Mouse (Mus musculus): Measurements from ENCODE around the gene Zp1. TPM values are rescaled to one million over a fixed set of nuclear protein-coding genes. Genes with fewer than 3 reads are reported as not detected.

Gene Zp1
- polyA plus RNA-seq, 1 experiment from 2014 or later = 0.33 TPM

- ATAC-seq (replicated peaks) = peak; percentile 82
- H3K4me3 ChIP-seq = peak overlapping the region; percentile 42
- H3K36me3 ChIP-seq = peaks cover 35% of the 10 kb centered on the region
- H3K4me2 ChIP-seq (replicated peaks) = peak overlapping the region; percentile 69
- peak overlapping the region; percentile 53 for H3K9ac ChIP-seq (replicated peaks)
- peak overlapping the region; percentile 37 for H3K27ac ChIP-seq (replicated peaks)
- no peaks in the 10 kb centered on the region for H3K27me3 ChIP-seq
- H3K9me3 ChIP-seq = no peaks in the 10 kb centered on the region
- 1% methylated on average over 40 of the region's 40 CpGs for WGBS
- H3K4me1 ChIP-seq = peaks cover 19% of the 10 kb centered on the region
Observed at GRCm38 (mm10) chr19:10940801-10941457, 20.5 kb upstream of the Zp1 start.

- H3K4me2 ChIP-seq (replicated peaks) = peak overlapping the region; percentile 69
- ATAC-seq (replicated peaks) = peak; percentile 95
- H3K9ac ChIP-seq (replicated peaks) = peak overlapping the region; percentile 53
- 15% methylated on average over 37 of the region's 37 CpGs for WGBS
- H3K27ac ChIP-seq (replicated peaks) = peak overlapping the region; percentile 37
- peak overlapping the region; percentile 42 for H3K4me3 ChIP-seq
- H3K4me1 ChIP-seq = peaks cover 19% of the 10 kb centered on the region
- peaks cover 34% of the 10 kb centered on the region for H3K36me3 ChIP-seq
- no peaks in the 10 kb centered on the region for H3K27me3 ChIP-seq
- no peaks in the 10 kb centered on the region for H3K9me3 ChIP-seq
Observed at GRCm38 (mm10) chr19:10940097-10940800, 19.8 kb upstream of the Zp1 start.

- H3K9ac ChIP-seq (replicated peaks) = no peak overlapping the region
- no peak overlapping the region for H3K4me3 ChIP-seq
- no peak for ATAC-seq (replicated peaks)
- peaks cover 19% of the 10 kb centered on the region for H3K36me3 ChIP-seq
- no peak overlapping the region for H3K27ac ChIP-seq (replicated peaks)
- H3K4me1 ChIP-seq = peaks cover 19% of the 10 kb centered on the region
- WGBS = 81% methylated on average over 3 of the region's 3 CpGs
- no peaks in the 10 kb centered on the region for H3K9me3 ChIP-seq
- no peak overlapping the region for H3K4me2 ChIP-seq (replicated peaks)
- no peaks in the 10 kb centered on the region for H3K27me3 ChIP-seq
Observed at GRCm38 (mm10) chr19:10938771-10939170, 18.3 kb upstream of the Zp1 start.

GRCm38 (mm10) chr19:10937110-10937563 is 16.7 kb upstream of the Zp1 start, which contains the start of gene Ptgdr2:
Gene Ptgdr2 (plus strand): TSS chr19:10937160.
- Histone ChIP-seq H3K9me3 (no peaks in the 10 kb centered on the region), H3K9ac (replicated peaks) (no peak within 1 kb of the TSS), H3K27ac (replicated peaks) (no peak within 1 kb of the TSS), H3K4me1 (peaks cover 19% of the 10 kb centered on the region), H3K27me3 (no peaks in the 10 kb centered on the region), H3K4me3 (no peak within 1 kb of the TSS), H3K4me2 (replicated peaks) (no peak within 1 kb of the TSS), H3K36me3 (peaks cover 3% of the 10 kb centered on the region; the same call in 1 of the 2 replicates)
- WGBS = 73% methylated on average over 5 of the region's 5 CpGs
- ATAC-seq (replicated peaks) = no peak

- no peaks in the 10 kb centered on the region for H3K27me3 ChIP-seq
- WGBS = 94% methylated on average over 5 of the region's 5 CpGs
- ATAC-seq (replicated peaks) = no peak
- H3K36me3 ChIP-seq = no peaks in the 10 kb centered on the region
- H3K4me1 ChIP-seq = peaks cover 10% of the 10 kb centered on the region
- H3K9me3 ChIP-seq = no peaks in the 10 kb centered on the region
- H3K9ac ChIP-seq (replicated peaks) = no peak overlapping the region
- H3K4me3 ChIP-seq = no peak overlapping the region
- no peak overlapping the region for H3K27ac ChIP-seq (replicated peaks)
- no peak overlapping the region for H3K4me2 ChIP-seq (replicated peaks)
Observed at GRCm38 (mm10) chr19:10936077-10936476, 15.6 kb upstream of the Zp1 start.

GRCm38 (mm10) chr19:10935029-10935428 is 14.6 kb upstream of the Zp1 start:
- WGBS = 20% methylated on average over 5 of the region's 5 CpGs
- H3K36me3 ChIP-seq = no peaks in the 10 kb centered on the region
- no peak overlapping the region for H3K4me3 ChIP-seq
- no peaks in the 10 kb centered on the region for H3K27me3 ChIP-seq
- H3K4me1 ChIP-seq = 0 out of 2 replicates have a peak, but pooled peaks cover under 1% of the 10 kb centered on the region
- H3K9me3 ChIP-seq = no peaks in the 10 kb centered on the region
- no peak overlapping the region for H3K27ac ChIP-seq (replicated peaks)
- no peak overlapping the region for H3K4me2 ChIP-seq (replicated peaks)
- ATAC-seq (replicated peaks) = no peak
- no peak overlapping the region for H3K9ac ChIP-seq (replicated peaks)

GRCm38 (mm10) chr19:10930641-10931040 is 10.2 kb upstream of the Zp1 start:
- ATAC-seq (replicated peaks) = no peak
- no peak overlapping the region for H3K4me2 ChIP-seq (replicated peaks)
- H3K27ac ChIP-seq (replicated peaks) = no peak overlapping the region
- no peak overlapping the region for H3K9ac ChIP-seq (replicated peaks)
- no peaks in the 10 kb centered on the region for H3K36me3 ChIP-seq
- no peaks in the 10 kb centered on the region for H3K9me3 ChIP-seq
- no peaks in the 10 kb centered on the region for H3K27me3 ChIP-seq
- WGBS = 98% methylated on average over 2 of the region's 2 CpGs
- no peak overlapping the region for H3K4me3 ChIP-seq
- H3K4me1 ChIP-seq = no peaks in the 10 kb centered on the region

- H3K4me1 ChIP-seq = no peaks in the 10 kb centered on the region
- no peaks in the 10 kb centered on the region for H3K9me3 ChIP-seq
- H3K36me3 ChIP-seq = no peaks in the 10 kb centered on the region
- WGBS = 43% methylated on average over 4 of the region's 4 CpGs
- H3K4me3 ChIP-seq = no peak overlapping the region
- no peak overlapping the region for H3K4me2 ChIP-seq (replicated peaks)
- no peak overlapping the region for H3K27ac ChIP-seq (replicated peaks)
- H3K27me3 ChIP-seq = no peaks in the 10 kb centered on the region
- no peak for ATAC-seq (replicated peaks)
- no peak overlapping the region for H3K9ac ChIP-seq (replicated peaks)
Observed at GRCm38 (mm10) chr19:10926666-10927065, 6.2 kb upstream of the Zp1 start.

- H3K36me3 ChIP-seq = no peaks in the 10 kb centered on the region
- no peak for ATAC-seq (replicated peaks)
- H3K27ac ChIP-seq (replicated peaks) = no peak overlapping the region
- H3K4me2 ChIP-seq (replicated peaks) = no peak overlapping the region
- H3K4me1 ChIP-seq = no peaks in the 10 kb centered on the region
- no peak overlapping the region for H3K4me3 ChIP-seq
- H3K27me3 ChIP-seq = no peaks in the 10 kb centered on the region
- WGBS = 32% methylated on average over 6 of the region's 6 CpGs
- H3K9me3 ChIP-seq = no peaks in the 10 kb centered on the region
- H3K9ac ChIP-seq (replicated peaks) = no peak overlapping the region
Observed at GRCm38 (mm10) chr19:10926123-10926621, 5.7 kb upstream of the Zp1 start.

- H3K27me3 ChIP-seq = no peaks in the 10 kb centered on the region
- no peak overlapping the region for H3K27ac ChIP-seq (replicated peaks)
- 75% methylated on average over 4 of the region's 4 CpGs for WGBS
- H3K4me2 ChIP-seq (replicated peaks) = no peak overlapping the region
- no peak overlapping the region for H3K9ac ChIP-seq (replicated peaks)
- no peaks in the 10 kb centered on the region for H3K9me3 ChIP-seq
- H3K36me3 ChIP-seq = no peaks in the 10 kb centered on the region
- no peak overlapping the region for H3K4me3 ChIP-seq
- H3K4me1 ChIP-seq = no peaks in the 10 kb centered on the region
- ATAC-seq (replicated peaks) = no peak
Observed at GRCm38 (mm10) chr19:10924220-10924619, 3.8 kb upstream of the Zp1 start.

- Histone ChIP-seq H3K27me3 (no peaks in the 10 kb centered on the region), H3K36me3 (no peaks in the 10 kb centered on the region), H3K9me3 (no peaks in the 10 kb centered on the region), H3K27ac (replicated peaks) (no peak overlapping the region), H3K4me1 (no peaks in the 10 kb centered on the region), H3K9ac (replicated peaks) (no peak overlapping the region), H3K4me3 (no peak overlapping the region), H3K4me2 (replicated peaks) (no peak overlapping the region)
- ATAC-seq (replicated peaks) = no peak
- WGBS = 79% methylated on average over 3 of the region's 3 CpGs
Observed at GRCm38 (mm10) chr19:10921058-10921457, 626 bp upstream of the Zp1 start.

GRCm38 (mm10) chr19:10918321-10918991 is 2.0 kb downstream of the Zp1 start:
- peak; percentile 35; the same call in 1 of the 2 replicates for ATAC-seq (replicated peaks)
- Histone ChIP-seq H3K4me2 (replicated peaks) (no peak overlapping the region), H3K27me3 (no peaks in the 10 kb centered on the region), H3K4me3 (no peak overlapping the region), H3K27ac (replicated peaks) (no peak overlapping the region), H3K9ac (replicated peaks) (no peak overlapping the region), H3K36me3 (no peaks in the 10 kb centered on the region), H3K9me3 (no peaks in the 10 kb centered on the region), H3K4me1 (no peaks in the 10 kb centered on the region)
- WGBS = 88% methylated on average over 10 of the region's 10 CpGs
